Mouse (Mus musculus) activated CD4-positive, CD25-positive, alpha-beta regulatory T cell (primary cell): ENCODE results near the gene Trappc5. TPM values are rescaled to one million over a fixed set of nuclear protein-coding genes. Genes with fewer than 3 reads are reported as not detected.

Experiments
- polyA plus RNA-seq, 2 experiments: library from polyadenylated mRNA; unstranded; fragments of 100-300 nt; shearing (Covaris generic); gene quantifications; one replicate each; pipeline ENCODE4 v1.2.1; 2017

Gene Trappc5
- 10 to 100 TPM; 27.9 to 28.4 TPM for polyA plus RNA-seq

GRCm38 (mm10) chr8:3676131-3676992 is at the start of gene Trappc5:
Gene Trappc5 (plus strand): TSS chr8:3676299.

DNA sequence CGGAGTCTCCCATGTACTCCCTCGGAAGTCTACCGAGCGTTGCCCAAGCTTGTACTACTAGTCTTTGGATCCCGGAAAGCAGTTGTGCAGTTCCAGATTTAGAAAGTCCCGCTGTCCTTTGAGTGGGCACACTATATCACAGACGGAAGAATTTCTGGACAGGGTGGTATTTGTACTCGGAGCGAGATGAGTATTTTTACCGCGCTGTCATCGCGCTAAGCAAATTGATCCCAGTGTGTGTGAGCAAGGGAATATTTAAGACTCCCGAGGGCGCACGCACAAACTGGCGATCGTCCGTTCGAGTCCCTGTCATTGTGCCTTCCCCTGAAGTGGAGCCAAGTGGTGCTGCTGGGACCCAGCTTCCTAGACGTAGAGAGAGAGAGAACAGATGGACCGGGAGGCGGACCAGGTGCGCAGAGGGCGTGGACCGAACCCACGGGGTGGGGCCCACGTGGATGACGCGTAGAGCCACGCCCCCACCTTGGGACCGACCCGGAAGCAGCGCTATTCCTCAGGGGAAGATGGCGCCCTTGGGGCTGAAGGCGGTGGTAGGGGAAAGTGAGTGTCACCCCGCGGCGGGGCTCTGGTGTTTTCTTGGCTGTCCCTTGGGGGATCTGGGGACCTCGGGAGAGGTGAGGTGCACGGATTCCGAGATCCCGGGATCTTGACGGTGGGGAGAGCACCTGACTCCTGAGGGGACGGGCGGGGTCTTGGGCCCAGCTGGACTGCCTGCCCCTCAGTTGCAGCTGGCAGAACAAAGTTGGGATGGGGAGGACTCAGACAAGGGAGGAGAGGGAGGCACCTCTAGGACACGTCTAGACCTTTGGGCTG is 45.2 kb upstream of the Trappc5 start, which contains the start of gene Stxbp2:
Gene Stxbp2, plus strand, starts transcription at position 309 of the 831 bp plus-strand sequence.

GRCm38 (mm10) chr8:3655526-3655925 is 20.6 kb upstream of the Trappc5 start, which contains the start of gene Retn:
Gene Retn (plus strand): TSS chr8:3655770.

DNA sequence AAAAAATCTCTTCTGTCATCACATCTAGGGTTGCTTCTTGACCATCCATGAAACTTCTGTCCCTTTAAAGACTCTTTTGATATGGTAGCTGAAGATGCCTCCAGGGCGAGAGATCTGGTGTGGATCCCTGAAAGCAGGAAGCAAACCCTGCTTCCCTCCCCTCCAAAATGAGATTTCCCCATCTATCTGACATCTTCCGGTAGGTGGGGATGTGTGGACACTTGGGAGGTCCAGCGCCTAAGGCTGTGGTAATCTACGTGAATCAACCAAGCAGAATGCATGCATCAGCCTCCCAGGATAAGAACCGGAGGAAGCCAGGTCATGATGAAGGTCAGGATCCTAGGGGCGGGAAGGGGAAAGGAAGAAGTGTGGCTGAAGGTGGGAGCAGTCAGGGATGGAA is 10.6 kb upstream of the Trappc5 start, which contains the start of gene Mcemp1:
Gene Mcemp1, plus strand, starts transcription at position 248 of the 400 bp plus-strand sequence.

DNA sequence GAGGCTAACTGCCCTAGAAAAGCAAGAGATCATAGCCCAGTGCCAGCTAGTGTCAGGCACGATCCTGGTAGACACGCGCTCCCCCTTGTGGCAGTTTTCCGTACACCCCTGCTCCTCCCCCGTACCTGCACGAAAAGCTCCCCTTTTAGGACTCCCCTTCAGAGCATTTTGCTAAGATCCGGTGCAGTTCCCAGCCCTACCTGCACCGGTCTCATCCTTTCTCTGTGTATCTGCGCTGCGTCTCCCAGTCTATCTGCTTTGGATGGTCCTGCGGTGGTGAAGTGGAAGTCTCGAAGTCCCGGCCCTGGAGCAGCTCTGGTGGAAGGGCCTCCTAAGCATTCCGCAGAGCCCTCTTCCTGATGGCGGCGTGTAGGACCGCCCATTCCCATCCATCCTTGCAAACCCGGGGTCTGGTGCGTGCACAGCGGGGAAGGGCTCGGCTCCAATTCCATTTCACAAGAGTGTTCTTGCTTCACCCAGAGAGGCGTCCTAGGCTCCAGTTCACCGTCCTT is 4.1 kb upstream of the Trappc5 start, which contains the start of gene Fcor:
Gene Fcor, minus strand, starts transcription at position 383 of the 512 bp plus-strand sequence.

DNA sequence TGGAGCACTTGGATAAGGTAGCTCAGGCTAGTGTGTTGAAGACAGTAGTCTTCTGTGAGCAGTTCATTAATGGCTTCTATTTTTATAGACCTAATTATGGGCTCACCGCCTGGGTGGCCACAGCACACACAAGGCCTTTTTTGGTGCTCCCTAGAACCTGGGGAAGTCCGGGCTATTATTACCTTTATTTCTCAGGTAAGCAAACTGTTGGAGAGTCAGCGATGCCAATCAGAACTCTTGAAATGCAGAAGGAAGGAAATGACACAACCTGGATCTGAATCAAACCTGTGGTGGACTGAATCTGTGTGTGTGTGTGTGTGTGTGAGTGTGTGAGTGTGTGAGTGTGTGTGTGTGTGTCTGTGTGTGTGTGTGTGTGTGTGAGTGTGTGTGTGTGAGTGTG is 18.0 kb downstream of the Trappc5 start, which contains the start of gene Fcer2a:
Gene Fcer2a, minus strand, starts transcription at position 55 of the 400 bp plus-strand sequence.

GRCm38 (mm10) chr8:3720551-3720950 is 44.5 kb downstream of the Trappc5 start, which contains the start of gene Clec4g:
Gene Clec4g (minus strand): TSS chr8:3720651.

Other genes with a start within 250 kb of the Trappc5 start
- gene Pex11g, start 208.6 kb upstream of the Trappc5 start, polyA plus RNA-seq = 1 to 10 TPM; 4.8 to 5.7 TPM
- not detected for gene Tex45, start 205.4 kb upstream of the Trappc5 start, polyA plus RNA-seq
- 10 to 100 TPM in 1 of 2 experiments, 1 to 10 TPM in 1; 5.3 to 13.0 TPM for gene Zfp358, start 183.2 kb upstream of the Trappc5 start, polyA plus RNA-seq
- 10 to 100 TPM; 79.5 to 93.9 TPM for gene Mcoln1, start 175.8 kb upstream of the Trappc5 start, polyA plus RNA-seq
- gene Pnpla6, start 160.9 kb upstream of the Trappc5 start, polyA plus RNA-seq = 10 to 100 TPM; 22.3 to 27.5 TPM
- gene C330021F23Rik, start 108.3 kb upstream of the Trappc5 start, polyA plus RNA-seq = under 1 TPM in 1 of 2 experiments, not detected in 1; 0.20 TPM
- gene Camsap3, start 89.0 kb upstream of the Trappc5 start, polyA plus RNA-seq = under 1 TPM in 1 of 2 experiments, not detected in 1; 0.33 TPM
- 10 to 100 TPM; 81.8 to 82.2 TPM for gene Xab2, start 55.0 kb upstream of the Trappc5 start, polyA plus RNA-seq
- gene Pet100, start 54.8 kb upstream of the Trappc5 start, polyA plus RNA-seq = 100 to 1,000 TPM; 122 to 131 TPM
- under 1 TPM; 0.16 to 0.20 TPM for gene Pcp2, start 50.8 kb upstream of the Trappc5 start, polyA plus RNA-seq
- gene Stxbp2, start 45.3 kb upstream of the Trappc5 start, polyA plus RNA-seq = 100 to 1,000 TPM; 211 to 215 TPM
- gene Retn, start 20.5 kb upstream of the Trappc5 start, polyA plus RNA-seq = not detected
- gene Mcemp1, start 10.5 kb upstream of the Trappc5 start, polyA plus RNA-seq = under 1 TPM; 0.36 to 0.92 TPM
- gene Fcor, start 3.9 kb upstream of the Trappc5 start, polyA plus RNA-seq = not detected
- gene Fcer2a, start 17.9 kb downstream of the Trappc5 start, polyA plus RNA-seq = 1 to 10 TPM in 1 of 2 experiments, under 1 TPM in 1; 0.47 to 2.0 TPM
- gene Clec4g, start 44.4 kb downstream of the Trappc5 start, polyA plus RNA-seq = not detected
- under 1 TPM; 0.20 to 0.32 TPM for gene Cd209a, start 72.7 kb downstream of the Trappc5 start, polyA plus RNA-seq
- under 1 TPM in 1 of 2 experiments, not detected in 1; 0.12 TPM for gene Cd209e, start 178.0 kb downstream of the Trappc5 start, polyA plus RNA-seq
- 1 to 10 TPM in 1 of 2 experiments, not detected in 1; 5.1 TPM for gene Cd209d, start 202.3 kb downstream of the Trappc5 start, polyA plus RNA-seq